Mouse (Mus musculus) liver, embryonic 11.5 days (tissue): Measurements from ENCODE around the gene Lgr6. TPM values are rescaled to one million over a fixed set of nuclear protein-coding genes. Genes with fewer than 3 reads are reported as not detected.

Experiments
- ATAC-seq: fragments of 200-750 bp; cut with Nextera tagmentation; replicated peaks from 2 replicates; pipeline ENCODE4 v1.8.0; 2017; ENCODE audit warnings: moderate number of reproducible peaks, mild to moderate bottlenecking, moderate TSS enrichment, moderate library complexity; ENCODE audit not compliant: low FRiP score
- DNase-seq: peaks from one replicate; pipeline ENCODE4 v3.0.0-alpha.2; 2017; ENCODE audit warnings: low spot score
- H3K27ac ChIP-seq: fragments of 300-500 bp; sonication (generic); 2 replicates; pipeline ENCODE4 v1.5.1; 2014; ENCODE audit warnings: mild to moderate bottlenecking, low read depth, low read length, control low read depth
- H3K27me3 ChIP-seq: fragments of 300-500 bp; sonication (generic); replicated peaks from 2 replicates; pipeline ENCODE4 v1.6.1; 2014; ENCODE audit warnings: low read length, mixed read lengths; ENCODE audit not compliant: control insufficient read depth, insufficient read depth
- H3K36me3 ChIP-seq: fragments of 300-500 bp; sonication (generic); 2 replicates; pipeline ENCODE4 v1.6.1; 2014; ENCODE audit warnings: mild to moderate bottlenecking, low read length, moderate library complexity, mixed read lengths; ENCODE audit not compliant: control insufficient read depth, insufficient read depth
- H3K4me1 ChIP-seq: fragments of 300-500 bp; sonication (generic); replicated peaks from 2 replicates; pipeline ENCODE4 v1.6.1; 2014; ENCODE audit warnings: low read length, mixed read lengths; ENCODE audit not compliant: control insufficient read depth, insufficient read depth
- H3K4me2 ChIP-seq: fragments of 300-500 bp; sonication (generic); 2 replicates; pipeline ENCODE4 v1.6.1; 2014; ENCODE audit warnings: mild to moderate bottlenecking, control low read depth, moderate library complexity
- H3K4me3 ChIP-seq: fragments of 300-500 bp; sonication (generic); 2 replicates; pipeline ENCODE4 v1.5.1; 2014; ENCODE audit warnings: low read depth, low read length, control low read depth
- H3K9ac ChIP-seq: fragments of 300-500 bp; sonication (generic); 2 replicates; pipeline ENCODE4 v1.6.1; 2014; ENCODE audit warnings: low read depth, low read length, control low read depth
- H3K9me3 ChIP-seq: fragments of 300-500 bp; sonication (generic); 2 replicates; pipeline ENCODE4 v1.6.1; 2016; ENCODE audit warnings: low read length, inconsistent platforms, mixed read lengths; ENCODE audit not compliant: control insufficient read depth
- WGBS: fragments of 180-500 bp; shearing (Covaris S2); extraction: QIAGEN DNeasy Blood & Tissue Kit; methylation state at CpG from one replicate; pipeline ENCODE4 v1.1.7; 2014; 5-methylcytosine and 5-hydroxymethylcytosine counted together
- polyA plus RNA-seq: library from polyadenylated mRNA; unstranded; fragments of >200 nt; fragmentation: Nextera tagmentation; extraction: Ambion mirVana; gene quantifications from 2 replicates; pipeline ENCODE4 v1.2.1, GENCODE M21; 2014

The Lgr6 gene
- 0.48 and 0.70 TPM in 2 replicates for polyA plus RNA-seq

DNA sequence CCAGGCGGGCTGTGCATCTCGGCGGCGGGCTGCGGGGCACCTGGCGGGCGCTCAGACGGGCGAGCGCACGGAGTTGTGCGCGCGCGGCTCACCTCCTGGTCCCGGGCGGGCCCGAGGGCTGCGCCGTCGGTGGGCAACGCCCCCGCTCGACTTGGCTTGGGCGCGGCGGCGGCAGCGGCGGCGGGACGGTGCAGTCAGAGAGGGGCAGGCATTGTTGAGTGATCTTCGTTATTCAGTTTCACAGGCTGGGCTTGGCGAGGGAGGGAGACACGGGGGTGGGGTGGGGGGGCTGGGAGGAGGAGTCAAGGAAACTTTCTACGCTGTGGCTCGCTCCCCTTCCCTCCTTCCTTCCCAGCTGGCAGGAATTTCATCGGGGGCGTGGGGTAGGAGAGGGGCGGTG lies at the start of gene Lgr6:
TSS of gene Lgr6 (minus strand) at position 153 of the 400 bp plus-strand sequence.
- peak within 1 kb of the TSS; percentile 45 for H3K4me3 ChIP-seq
- no peak for ATAC-seq
- H3K4me2 ChIP-seq: peak within 1 kb of the TSS; percentile 58
- peaks cover 60% of the 10 kb centered on the region for H3K27me3 ChIP-seq
- peaks cover 3% of the 10 kb centered on the region; the same call in 1 of the 2 replicates for H3K4me1 ChIP-seq
- H3K27ac ChIP-seq: no peak within 1 kb of the TSS
- no peak for DNase-seq
- no peaks in the 10 kb centered on the region for H3K36me3 ChIP-seq
- 1% methylated on average over 37 of the region's 40 CpGs for WGBS
- no peaks in the 10 kb centered on the region for H3K9me3 ChIP-seq
- no peak within 1 kb of the TSS for H3K9ac ChIP-seq

DNA sequence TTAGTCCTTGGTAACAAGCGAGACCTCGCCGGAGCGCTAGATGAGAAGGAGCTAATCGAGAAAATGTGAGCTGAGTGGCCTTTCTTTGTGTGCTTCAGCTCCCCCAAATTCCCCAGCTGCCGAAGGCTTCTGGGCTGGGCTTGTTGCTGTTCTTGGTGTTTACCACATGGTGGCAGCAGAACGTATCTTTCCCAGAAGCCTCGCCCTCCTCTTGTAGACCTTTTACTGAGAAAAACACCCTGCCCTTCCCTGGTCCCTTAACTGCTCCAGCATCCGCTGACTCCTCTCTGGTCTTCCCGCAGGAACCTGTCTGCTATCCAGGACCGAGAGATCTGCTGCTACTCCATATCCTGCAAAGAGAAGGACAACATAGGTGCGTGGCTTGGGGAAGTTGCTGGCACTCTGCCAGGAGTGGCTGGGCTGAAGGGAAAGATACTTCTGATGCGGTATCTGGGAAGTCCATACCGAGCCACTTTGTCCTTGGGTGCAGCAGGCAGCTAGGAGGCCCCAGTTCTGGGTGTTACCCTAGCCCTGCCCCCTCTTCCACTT lies 49.4 kb upstream of the Lgr6 start:
- no peaks in the 10 kb centered on the region for H3K9me3 ChIP-seq
- peaks cover 2% of the 10 kb centered on the region; the same call in 1 of the 2 replicates for H3K36me3 ChIP-seq
- H3K4me3 ChIP-seq: no peak overlapping the region
- H3K27ac ChIP-seq: peak overlapping the region; percentile 43; the same call in 1 of the 2 replicates
- H3K9ac ChIP-seq: no peak overlapping the region
- WGBS: 18% methylated on average over 14 of the region's 14 CpGs
- peaks cover 6% of the 10 kb centered on the region for H3K4me1 ChIP-seq
- DNase-seq: peak; percentile 62
- no peaks in the 10 kb centered on the region for H3K27me3 ChIP-seq
- H3K4me2 ChIP-seq: peak overlapping the region; percentile 47
- ATAC-seq: peak; percentile 73

DNA sequence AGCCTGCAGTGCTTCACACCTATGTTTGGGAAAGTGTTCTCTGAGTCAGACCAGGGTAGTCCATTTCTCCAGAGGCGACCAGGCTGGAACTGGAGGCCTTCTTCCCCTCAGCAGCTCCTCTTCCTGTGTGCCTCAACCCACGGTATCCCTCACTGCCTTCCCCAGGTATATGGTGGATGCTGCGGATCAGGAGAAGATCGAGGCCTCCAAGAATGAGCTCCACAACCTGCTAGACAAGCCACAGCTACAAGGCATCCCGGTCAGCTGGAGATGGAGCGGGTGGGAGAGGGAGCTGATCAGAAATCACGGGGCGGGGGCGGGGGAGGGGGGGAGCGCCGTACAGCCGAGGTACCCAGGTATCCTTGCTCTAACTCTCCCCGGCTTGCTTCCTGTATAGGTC lies 48.9 kb upstream of the Lgr6 start:
- no peak for DNase-seq
- no peak overlapping the region for H3K9ac ChIP-seq

DNA sequence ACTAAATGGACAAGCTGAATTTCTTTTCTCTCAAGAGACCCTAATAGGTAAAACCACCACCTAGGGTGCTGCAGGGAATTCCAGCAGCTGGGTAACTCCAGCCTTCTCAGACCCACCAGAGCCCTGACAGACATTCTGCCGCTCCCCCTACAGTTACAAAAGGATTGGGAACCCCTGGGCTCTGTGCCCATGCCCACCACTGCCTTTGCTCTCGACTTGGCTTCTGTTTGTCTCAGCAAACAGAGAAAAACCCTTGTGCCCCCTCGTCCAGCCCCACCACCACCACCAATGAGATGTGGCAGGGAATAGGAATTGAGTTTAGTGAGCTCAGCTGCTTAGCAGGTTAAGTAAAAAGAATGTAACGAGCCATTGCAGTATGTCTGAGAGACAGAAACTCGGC lies 43.9 kb upstream of the Lgr6 start:
- ATAC-seq: no peak
- no peak for DNase-seq
- no peaks in the 10 kb centered on the region; the same call in 1 of the 2 replicates for H3K27me3 ChIP-seq
- peaks cover 17% of the 10 kb centered on the region for H3K4me1 ChIP-seq
- no peak overlapping the region for H3K9ac ChIP-seq
- H3K4me2 ChIP-seq: no peak overlapping the region
- H3K36me3 ChIP-seq: no peaks in the 10 kb centered on the region; the same call in 1 of the 2 replicates
- H3K9me3 ChIP-seq: no peaks in the 10 kb centered on the region
- 0 out of 2 replicates have a peak overlapping the region, but pooled peaks have one; percentile 5 for H3K27ac ChIP-seq
- H3K4me3 ChIP-seq: no peak overlapping the region
- WGBS: 76% methylated on average over 5 of the region's 5 CpGs

More for the DNA sequence above, 48.9 kb upstream of the Lgr6 start:
- no peaks in the 10 kb centered on the region for H3K27me3 ChIP-seq
- peaks cover 6% of the 10 kb centered on the region for H3K4me1 ChIP-seq
- peak overlapping the region; percentile 47 for H3K4me2 ChIP-seq
- H3K36me3 ChIP-seq: peaks cover 2% of the 10 kb centered on the region; the same call in 1 of the 2 replicates
- no peak overlapping the region for H3K27ac ChIP-seq
- no peak for ATAC-seq
- 49% methylated on average over 13 of the region's 13 CpGs for WGBS
- H3K9me3 ChIP-seq: no peaks in the 10 kb centered on the region
- H3K4me3 ChIP-seq: no peak overlapping the region

DNA sequence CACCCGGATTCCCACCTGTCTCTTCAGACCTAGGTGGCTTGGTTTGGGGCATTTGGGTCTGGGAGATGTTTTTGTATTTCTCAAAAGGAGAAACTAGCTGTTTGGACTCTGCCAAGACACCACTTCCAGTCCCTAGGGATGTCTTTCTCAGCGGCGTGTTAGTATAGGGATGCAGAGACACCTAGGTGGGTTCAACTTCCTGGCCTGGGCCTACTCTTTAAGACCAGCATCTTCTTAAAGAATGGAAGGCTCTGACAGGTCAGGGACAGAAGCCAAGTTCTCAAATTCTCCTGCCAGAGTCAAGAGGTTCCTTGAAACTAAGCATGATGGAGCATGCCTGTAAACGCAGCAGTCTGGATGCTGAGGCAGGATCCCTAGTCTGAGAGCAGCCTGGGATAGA lies 43.4 kb upstream of the Lgr6 start:
- ATAC-seq (no peak), DNase-seq (no peak)
- Histone ChIP-seq H3K9me3 (no peaks in the 10 kb centered on the region), H3K27ac (no peak overlapping the region), H3K4me1 (peaks cover 17% of the 10 kb centered on the region), H3K36me3 (peaks cover 4% of the 10 kb centered on the region; the same call in 1 of the 2 replicates), H3K27me3 (no peaks in the 10 kb centered on the region; the same call in 1 of the 2 replicates), H3K4me3 (peak overlapping the region; percentile 89), H3K4me2 (peak overlapping the region; percentile 95), H3K9ac (no peak overlapping the region; the same call in 1 of the 2 replicates)
- whole genome bisulfite sequencing: 81% methylated on average over 4 of the region's 4 CpGs

DNA sequence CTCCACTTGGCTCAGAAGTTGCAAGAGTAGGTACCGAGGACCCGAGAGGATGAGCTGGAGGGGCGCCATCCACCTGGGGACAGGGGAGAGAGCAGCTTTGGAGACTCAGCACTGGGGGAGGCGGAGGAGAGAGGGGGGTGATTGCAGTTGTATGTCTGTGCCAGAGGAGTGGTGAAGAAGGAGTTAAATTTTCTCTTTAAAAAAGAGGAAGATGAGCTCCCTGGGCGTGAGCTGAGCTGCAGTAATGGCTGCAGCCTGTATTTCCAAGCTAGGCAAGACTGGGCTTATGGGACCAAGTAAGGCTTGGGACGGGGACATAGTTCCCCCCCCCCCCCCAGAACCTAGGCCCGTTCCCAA lies 42.6 kb upstream of the Lgr6 start:
- peak overlapping the region; percentile 91 for H3K9ac ChIP-seq
- peaks cover 17% of the 10 kb centered on the region for H3K4me1 ChIP-seq
- ATAC-seq (no peak; the same call in 1 of the 2 replicates), DNase-seq (no peak)
- H3K27ac ChIP-seq: peak overlapping the region; percentile 84; the same call in 1 of the 2 replicates
- no peaks in the 10 kb centered on the region for H3K9me3 ChIP-seq
- H3K27me3 ChIP-seq: no peaks in the 10 kb centered on the region; the same call in 1 of the 2 replicates
- peak overlapping the region; percentile 89 for H3K4me3 ChIP-seq
- H3K36me3 ChIP-seq: peaks cover 4% of the 10 kb centered on the region; the same call in 1 of the 2 replicates
- peak overlapping the region; percentile 95 for H3K4me2 ChIP-seq
- WGBS: 7% methylated on average over 7 of the region's 7 CpGs

DNA sequence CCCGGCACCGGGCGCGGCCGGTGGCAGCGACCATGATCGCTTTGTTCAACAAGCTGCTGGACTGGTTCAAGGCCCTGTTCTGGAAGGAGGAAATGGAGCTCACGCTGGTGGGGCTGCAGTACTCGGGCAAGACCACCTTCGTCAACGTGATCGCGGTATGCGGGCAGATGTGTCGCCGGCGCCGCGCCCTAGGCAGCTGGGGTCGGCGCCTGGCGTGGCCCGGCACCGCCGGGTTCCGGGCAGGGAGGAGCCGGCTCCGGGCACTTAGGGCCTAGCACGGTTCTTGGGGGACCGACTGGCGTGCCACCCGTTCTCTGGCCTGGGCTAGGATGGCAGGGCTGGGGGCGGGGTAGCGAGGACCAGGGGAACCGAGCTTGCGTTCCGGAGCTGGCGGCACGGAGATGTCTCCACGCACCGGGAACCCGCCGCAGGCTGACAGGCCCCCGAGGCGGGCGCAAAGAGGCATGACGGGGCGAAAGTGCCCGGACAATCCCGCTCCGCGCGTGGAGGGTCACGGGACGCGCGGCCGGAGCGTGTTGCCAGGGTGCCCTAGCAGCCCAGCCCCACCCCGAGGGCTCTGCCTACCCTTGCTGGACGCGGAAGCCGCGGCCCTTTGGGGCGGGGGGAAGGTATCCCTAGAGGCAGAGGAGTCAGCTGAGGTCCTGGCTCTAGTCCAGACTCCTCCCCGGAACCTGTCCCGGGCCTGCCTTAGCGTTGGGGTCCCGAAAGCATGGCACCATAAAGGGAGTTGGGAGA lies 42.0 kb upstream of the Lgr6 start:
- peaks cover 4% of the 10 kb centered on the region; the same call in 1 of the 2 replicates for H3K36me3 ChIP-seq
- H3K4me2 ChIP-seq: peak overlapping the region; percentile 95
- under 1% methylated on average over 69 of the region's 69 CpGs for WGBS
- DNase-seq: peak; percentile 80
- H3K4me3 ChIP-seq: peak overlapping the region; percentile 89
- ATAC-seq: peak; percentile 65
- H3K4me1 ChIP-seq: peaks cover 17% of the 10 kb centered on the region
- H3K9ac ChIP-seq: peak overlapping the region; percentile 91
- H3K27me3 ChIP-seq: no peaks in the 10 kb centered on the region; the same call in 1 of the 2 replicates
- H3K27ac ChIP-seq: peak overlapping the region; percentile 84
- no peaks in the 10 kb centered on the region for H3K9me3 ChIP-seq

DNA sequence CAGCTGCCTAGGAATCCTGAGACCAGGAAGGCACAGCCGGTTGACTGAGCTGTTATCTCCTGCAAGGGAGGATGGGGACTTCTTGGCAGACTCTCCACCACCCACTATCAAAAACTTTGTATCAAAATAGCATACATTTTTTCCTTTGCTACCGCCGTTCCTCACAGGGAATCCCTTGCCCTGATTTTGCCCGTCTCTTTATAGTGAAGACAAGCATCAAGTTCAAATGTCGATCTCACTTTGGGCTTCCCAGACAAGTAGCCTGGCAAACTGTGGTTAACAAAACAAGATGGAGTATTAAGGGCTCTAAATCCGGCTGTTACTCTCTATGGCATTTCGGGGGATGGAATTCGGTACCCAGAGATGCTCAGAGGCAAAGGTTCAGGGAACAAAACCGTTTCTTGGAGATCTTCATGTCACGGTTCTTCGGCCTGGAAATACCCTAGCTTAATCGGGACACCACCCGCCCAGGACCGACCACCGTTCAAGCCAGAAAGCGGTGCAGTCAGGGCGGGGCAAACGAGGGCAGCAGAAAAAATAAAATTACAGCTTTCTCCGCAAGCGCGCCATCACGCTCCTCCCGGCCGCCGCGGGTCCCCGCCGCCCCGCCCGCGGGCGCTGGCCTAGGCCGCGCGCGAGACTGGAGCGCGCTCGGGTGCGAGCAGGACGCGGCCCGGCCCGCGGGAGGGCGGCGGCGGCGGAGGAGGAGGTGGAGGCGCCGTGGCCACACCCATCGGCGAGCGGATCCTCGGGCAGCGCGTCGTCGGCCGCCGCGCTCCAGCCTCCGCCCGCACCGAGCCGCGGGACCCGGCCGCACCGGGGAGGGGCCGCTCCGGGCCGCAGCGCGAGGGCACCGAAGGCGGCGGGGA lies 41.2 kb upstream of the Lgr6 start, which contains the start of gene Arl8a:
TSS of gene Arl8a (plus strand) at position 748 of the 869 bp plus-strand sequence.
- no peaks in the 10 kb centered on the region; the same call in 1 of the 2 replicates for H3K27me3 ChIP-seq
- 1% methylated on average over 72 of the region's 78 CpGs for WGBS
- peak; percentile 77 for DNase-seq

More for the DNA sequence above, 41.2 kb upstream of the Lgr6 start, which contains the start of gene Arl8a:
- peak; percentile 89 for ATAC-seq
- Histone ChIP-seq H3K36me3 (peaks cover 4% of the 10 kb centered on the region; the same call in 1 of the 2 replicates), H3K9ac (peak within 1 kb of the TSS; percentile 91), H3K4me3 (peak within 1 kb of the TSS; percentile 89), H3K4me1 (peaks cover 17% of the 10 kb centered on the region), H3K9me3 (no peaks in the 10 kb centered on the region), H3K4me2 (peak within 1 kb of the TSS; percentile 95), H3K27ac (peak within 1 kb of the TSS; percentile 84)
